Mouse (Mus musculus): Measurements from ENCODE around the gene Syt5.
"Not testable (repeated sequence)": the region's sequence is repeated elsewhere in the genome, so short reads cannot be mapped to it uniquely, and the experiment has no call there.

The Syt5 gene

DNA sequence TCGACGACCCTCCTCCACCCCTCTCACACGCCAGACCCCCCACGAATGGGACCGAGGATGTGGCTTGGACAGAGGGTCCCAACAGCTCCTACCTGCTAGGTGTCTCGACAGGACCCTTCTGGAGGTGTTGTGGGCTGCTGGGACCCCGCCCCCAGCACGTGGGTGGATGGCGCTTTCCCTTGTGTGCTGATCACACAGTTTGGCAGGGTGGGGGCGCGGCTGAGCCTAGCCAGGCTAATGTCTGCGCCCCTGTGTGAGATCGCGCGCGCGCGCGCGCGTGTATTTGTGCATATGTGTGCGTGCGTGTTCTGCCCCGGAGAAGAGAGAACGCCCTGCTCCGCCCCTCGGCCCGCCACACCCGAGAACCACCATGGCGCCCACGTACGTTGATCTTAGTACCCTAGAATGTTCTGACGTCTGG lies at the start of gene Syt5:
Gene Syt5 (minus strand): TSS at position 321 of the 421 bp plus-strand sequence.
- DNase-seq (ENCODE audit: low spot score in 2 of 2) = no peak

DNA sequence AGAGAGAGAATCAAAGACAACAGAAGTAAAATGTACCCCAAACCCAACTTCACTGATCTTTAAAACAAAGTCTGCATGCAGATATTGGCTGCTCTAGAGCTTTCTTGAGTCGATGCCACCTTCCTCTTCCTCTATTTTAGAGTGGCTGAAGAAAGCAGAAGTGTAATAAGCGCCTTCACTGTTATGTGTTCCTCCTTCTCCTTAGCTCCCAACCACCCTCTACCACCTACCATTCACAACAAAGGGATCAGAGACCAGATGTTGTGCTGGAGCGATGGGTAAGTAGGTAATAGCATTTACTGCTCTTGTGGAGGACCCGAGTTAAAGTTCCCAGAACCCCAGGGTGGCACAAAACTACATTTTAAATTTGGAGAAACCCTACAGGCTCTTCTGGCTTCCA lies 49.7 kb upstream of the Syt5 start:
- not testable (repeated sequence) for DNase-seq (ENCODE audit: low spot score in 2 of 2)

DNA sequence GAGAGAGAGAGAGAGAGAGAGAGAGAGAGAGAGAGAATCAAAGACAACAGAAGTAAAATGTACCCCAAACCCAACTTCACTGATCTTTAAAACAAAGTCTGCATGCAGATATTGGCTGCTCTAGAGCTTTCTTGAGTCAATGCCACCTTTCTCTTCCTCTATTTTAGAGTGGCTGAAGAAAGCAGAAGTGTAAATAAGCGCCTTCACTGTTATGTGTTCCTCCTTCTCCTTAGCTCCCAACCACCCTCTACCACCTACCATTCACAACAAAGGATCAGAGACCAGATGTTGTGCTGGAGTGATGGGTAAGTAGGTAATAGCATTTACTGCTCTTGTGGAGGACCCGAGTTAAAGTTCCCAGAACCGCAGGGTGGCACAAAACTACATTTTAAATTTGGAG lies 34.1 kb upstream of the Syt5 start:
- not testable (repeated sequence) for DNase-seq (ENCODE audit: low spot score in 2 of 2)

- not testable (repeated sequence) for DNase-seq (ENCODE audit: low spot score in 2 of 2)
Measured at GRCm38 (mm10) chr7:4572361-4572760, 25.0 kb upstream of the Syt5 start.

GRCm38 (mm10) chr7:4562660-4563059 lies 15.3 kb upstream of the Syt5 start:
- DNase-seq (ENCODE audit: low spot score in 2 of 2) = no peak

DNA sequence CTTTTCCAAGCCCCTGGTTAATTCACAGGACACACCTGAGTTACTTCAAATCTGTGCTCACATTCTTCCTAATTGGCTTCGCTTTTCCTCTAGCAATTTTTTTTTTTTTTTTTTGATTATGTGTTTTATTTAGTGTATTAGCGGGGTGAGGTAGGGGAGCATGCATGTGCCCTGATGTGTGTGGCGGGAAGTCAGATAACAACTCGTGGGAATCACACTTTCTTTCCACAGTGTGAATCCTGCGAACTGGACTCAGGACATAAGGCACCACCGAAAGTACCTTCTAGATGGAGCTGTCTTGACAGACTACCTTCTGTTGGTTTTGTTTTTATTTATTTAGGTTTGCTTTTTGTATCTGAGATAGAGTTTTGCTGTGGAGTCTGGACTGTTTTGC lies 9.8 kb upstream of the Syt5 start:
- no peak for DNase-seq (ENCODE audit: low spot score in 2 of 2)

DNA sequence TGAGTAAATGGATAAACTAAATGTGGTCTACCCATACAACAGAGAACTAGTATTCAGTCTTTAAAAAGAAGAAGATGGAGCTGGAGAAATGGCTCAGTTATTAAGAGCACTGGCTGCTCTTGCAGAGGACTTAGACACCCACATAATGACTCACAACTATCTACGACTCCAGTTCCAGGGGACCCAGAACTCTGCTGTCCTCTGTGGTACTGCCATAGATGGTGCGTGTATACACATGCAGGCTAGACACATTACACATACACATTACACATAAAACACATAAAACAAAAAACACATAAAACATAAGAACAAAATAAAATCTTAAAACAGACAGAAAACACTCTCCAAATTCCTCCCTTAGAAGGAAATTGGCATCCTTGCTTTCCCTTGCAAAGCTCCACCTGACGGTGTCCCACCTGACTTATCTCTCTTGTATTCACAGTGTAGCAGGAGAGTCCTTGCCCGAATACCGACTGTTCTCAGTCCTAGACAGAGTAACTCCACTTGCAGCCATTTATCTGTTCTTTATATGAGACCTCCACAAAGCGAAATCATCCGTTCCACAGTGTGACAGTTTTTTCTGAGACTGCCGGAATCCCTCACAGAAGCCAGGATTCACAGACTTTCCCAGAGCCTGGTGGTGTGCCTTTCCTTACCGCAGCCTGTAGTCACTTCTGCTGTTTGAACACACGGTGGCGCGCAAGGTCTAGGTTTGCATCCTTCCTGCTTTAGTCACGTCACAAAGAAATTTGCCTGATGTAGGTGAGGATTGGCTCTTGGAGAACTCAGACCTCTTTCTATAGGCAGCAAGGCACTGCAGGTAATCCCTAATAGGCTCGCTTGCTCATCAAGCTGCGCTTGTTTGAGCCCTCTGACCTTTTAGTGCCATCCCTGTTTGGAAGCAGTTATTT lies 9.2 kb upstream of the Syt5 start:
- peak; percentile 24 to 78 for DNase-seq (ENCODE audit: low spot score in 2 of 2)

GRCm38 (mm10) chr7:4546591-4547131 lies 680 bp downstream of the Syt5 start:
- DNase-seq (ENCODE audit: low spot score in 2 of 2) = no peak

DNA sequence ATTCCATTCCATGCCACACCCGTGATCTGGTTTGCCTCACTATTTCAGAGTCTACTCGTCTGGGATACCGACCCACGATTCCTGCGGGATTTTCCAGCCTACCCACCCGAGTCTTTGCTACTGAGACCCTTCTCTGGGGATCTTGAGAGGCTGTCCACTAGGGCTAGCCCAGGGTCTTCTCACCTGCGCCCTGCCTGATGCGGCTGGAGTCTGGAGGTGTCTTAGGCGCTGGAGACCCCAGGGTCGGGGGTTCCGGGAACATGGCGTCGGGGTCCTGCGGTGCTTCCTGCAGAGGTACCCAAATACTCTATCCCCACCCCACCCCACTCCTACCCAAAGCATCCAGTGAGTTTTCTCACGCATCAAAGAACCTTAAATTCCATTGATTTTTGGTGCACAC lies 1.3 kb downstream of the Syt5 start:
- DNase-seq (ENCODE audit: low spot score in 2 of 2) = no peak

DNA sequence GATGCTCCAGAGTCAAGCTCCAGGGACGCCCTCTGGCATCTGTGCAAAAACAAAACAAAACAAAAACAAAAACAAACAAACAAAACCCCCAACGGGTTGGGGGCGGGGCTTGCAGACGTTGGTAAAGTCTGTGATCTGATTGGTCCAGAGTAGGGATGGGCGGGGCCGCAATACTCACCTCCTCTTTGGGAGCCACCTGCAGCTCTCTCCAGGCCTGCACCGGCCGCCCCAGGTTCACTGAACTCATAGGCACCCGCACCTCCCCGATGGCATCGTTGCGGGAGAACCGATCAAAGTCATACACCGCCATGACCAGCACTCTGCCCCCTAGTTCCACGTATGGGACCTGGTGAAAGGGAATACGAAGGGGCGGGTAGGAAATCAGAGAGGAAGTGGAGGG lies 5.3 kb downstream of the Syt5 start:
- no peak for DNase-seq (ENCODE audit: low spot score in 2 of 2)

DNA sequence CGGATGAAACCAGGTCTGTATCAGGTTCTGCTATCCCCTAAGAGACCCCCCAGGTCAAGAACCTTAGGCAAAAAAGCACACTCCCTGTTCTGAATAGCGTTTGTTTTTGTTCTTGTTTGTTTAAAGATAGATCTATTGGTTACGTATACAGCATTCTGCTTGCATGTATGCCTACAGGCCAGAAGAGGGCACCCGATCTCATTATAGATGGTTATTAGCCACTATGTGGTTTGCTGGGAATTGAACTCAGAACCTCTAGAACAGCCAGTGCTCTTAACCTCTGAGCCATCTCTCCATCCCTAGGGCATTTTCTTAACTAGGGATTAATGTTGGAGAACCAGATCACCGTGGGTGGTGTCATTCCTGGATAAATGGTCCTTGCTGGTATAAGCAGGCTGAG lies 6.0 kb downstream of the Syt5 start:
- DNase-seq (ENCODE audit: low spot score in 2 of 2) = no peak

DNA sequence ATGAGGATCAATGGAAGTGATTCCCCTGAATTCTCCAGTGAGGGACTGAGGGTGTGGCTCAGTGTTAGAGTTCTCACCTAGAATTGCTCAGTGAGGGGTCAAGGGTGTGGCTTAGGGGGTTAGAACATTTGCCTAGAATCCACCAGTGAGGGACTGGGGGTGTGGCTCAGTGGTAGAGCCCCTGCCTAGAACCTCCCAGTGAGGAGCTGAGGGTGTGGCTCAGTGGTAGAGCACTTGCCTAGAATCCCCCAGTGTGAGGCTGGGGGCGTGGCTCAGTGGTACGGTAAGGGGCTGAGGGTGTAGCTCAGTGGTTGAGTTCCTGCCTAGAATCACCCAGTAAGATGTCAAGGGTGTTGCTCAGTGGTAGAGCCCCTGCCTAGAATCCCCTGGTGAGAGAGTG lies 8.3 kb downstream of the Syt5 start:
- no peak for DNase-seq (ENCODE audit: low spot score in 2 of 2)

GRCm38 (mm10) chr7:4537181-4537580 lies 10.2 kb downstream of the Syt5 start:
- DNase-seq (ENCODE audit: low spot score in 2 of 2) = no peak

DNA sequence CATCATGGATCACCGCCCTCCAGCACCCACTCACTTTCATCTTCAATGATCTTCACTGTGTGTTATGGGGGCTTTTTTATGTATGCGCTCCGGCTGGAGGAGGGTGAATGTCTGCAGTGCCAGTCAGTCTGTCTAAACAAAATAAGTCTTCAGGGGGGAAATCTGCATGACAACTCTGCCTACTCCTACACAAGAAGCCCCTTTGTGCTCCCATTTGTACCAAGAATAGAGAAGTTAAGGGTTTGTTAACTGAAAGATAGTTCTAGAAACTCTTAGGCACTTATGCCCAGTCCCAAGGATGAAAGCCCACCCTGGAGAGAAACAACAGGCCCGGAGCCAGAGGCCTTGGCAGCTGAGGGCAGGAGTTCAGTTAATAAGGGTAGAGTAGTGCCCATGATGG lies 11.0 kb downstream of the Syt5 start:
- DNase-seq (ENCODE audit: low spot score in 2 of 2) = no peak

DNA sequence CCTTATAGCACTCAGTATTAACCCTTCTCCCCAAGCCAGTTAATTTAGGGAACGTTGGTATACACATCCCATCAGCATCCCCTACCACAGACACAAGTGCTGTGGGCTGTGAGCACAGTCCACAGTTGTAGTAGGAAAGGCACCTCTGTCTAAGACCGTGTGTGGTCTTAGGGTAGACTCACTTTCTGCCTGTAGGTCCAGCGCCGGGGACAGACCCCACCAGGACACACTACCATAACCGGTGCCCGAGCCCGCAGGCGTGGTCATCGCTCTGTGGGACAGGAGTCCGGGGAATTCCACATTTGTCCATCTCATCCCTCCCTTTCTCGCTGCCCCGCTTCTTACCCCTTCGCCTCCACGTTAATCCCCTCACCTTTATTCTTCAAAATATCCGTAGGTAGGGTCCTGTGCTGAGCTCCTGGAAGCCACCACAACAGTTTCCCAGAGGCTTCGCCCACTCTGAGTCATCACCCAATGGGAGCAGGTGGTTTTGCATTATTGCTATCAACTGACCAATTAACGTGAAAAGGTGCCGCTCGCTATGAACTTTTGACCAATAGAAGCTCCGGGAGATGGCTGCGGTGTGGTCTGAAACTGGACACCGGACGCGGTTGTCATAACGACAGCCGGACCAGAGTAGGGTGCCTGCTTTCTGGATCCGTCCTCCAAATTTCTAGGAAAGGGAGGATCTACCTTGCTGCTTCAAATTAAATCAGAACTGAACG lies 15.2 kb downstream of the Syt5 start, which contains the start of gene Dnaaf3:
Gene Dnaaf3 (minus strand): TSS at position 449 of the 725 bp plus-strand sequence.
- no peak for DNase-seq (ENCODE audit: low spot score in 2 of 2)

DNA sequence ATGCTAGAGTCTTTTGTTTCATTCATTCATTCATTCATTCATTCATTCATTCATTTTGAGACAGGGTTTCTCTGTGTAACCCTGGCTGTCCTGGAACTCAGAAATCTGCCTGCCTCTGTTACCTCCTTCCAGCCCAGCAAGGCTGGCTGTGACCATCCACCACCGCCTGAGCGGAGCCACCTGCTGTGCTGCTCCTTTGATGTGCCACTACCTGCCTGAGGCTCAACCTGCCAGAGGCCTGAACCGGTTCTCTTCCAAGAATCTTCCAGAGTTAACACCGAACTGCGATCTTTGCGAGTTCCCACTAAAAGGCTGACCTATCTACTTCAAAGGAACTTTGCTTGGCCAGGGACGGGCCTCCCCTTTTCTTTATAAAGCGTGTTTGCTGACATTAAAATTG lies 17.2 kb downstream of the Syt5 start:
- DNase-seq (ENCODE audit: low spot score in 2 of 2) = not testable (repeated sequence)

DNA sequence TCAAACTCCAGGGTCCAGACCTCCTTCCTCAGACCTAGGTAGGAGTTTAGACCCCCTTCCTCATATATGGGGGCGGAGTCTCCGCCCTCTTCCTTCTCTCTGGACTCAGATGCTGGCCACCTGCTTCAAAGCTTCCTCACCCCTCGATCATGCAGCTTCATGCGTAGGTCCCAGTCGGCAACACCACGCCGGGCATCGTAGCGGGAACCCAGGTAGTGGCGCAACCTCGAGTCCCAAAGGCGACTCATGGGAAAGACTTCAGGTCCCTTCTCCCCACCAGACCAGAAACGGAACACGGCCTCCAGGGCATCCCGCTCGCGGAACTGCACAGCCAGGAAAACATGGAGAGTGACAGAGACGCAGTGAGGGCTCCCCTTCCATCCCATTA lies 20.0 kb downstream of the Syt5 start:
- no peak for DNase-seq (ENCODE audit: low spot score in 2 of 2)

GRCm38 (mm10) chr7:4526341-4527301 lies 20.7 kb downstream of the Syt5 start:
- peak; percentile 62 to 71 for DNase-seq (ENCODE audit: low spot score in 2 of 2)

- peak in 1 of 2 experiments; percentile 54 for DNase-seq (ENCODE audit: low spot score in 2 of 2)
Measured at GRCm38 (mm10) chr7:4524212-4524922, 23.0 kb downstream of the Syt5 start, which contains the start of gene Tnni3. Gene Tnni3 (minus strand): TSS chr7:4524229.

Measured in thymus, postnatal 10 days (tissue).